Mouse (Mus musculus) liver, embryonic 12.5 days (tissue): ENCODE data around the gene Tbrg4. TPM values are rescaled to one million over a fixed set of nuclear protein-coding genes. Genes with fewer than 3 reads are reported as not detected.
A peak's percentile ranks its signal among the peaks of the same experiment; 100 is the strongest.

ENCODE experiments used
- ATAC-seq: fragments of 200-750 bp; cut with Nextera tagmentation; 2 replicates; pipeline ENCODE4 v1.8.0; 2017; ENCODE audit warnings: moderate number of reproducible peaks, mild to moderate bottlenecking, moderate library complexity
- H3K27ac ChIP-seq: fragments of 300-500 bp; sonication (generic); 2 replicates; pipeline ENCODE4 v1.5.1; 2016; ENCODE audit warnings: mild to moderate bottlenecking
- H3K27me3 ChIP-seq: fragments of 300-500 bp; sonication (generic); replicated peaks from 2 replicates; pipeline ENCODE4 v1.6.1; 2016; ENCODE audit warnings: mild to moderate bottlenecking, moderate library complexity
- H3K36me3 ChIP-seq: fragments of 300-500 bp; sonication (generic); 2 replicates; pipeline ENCODE4 v1.6.1; 2016; ENCODE audit warnings: mild to moderate bottlenecking, moderate library complexity
- H3K4me1 ChIP-seq: fragments of 300-500 bp; sonication (generic); 2 replicates; pipeline ENCODE4 v1.6.1; 2016
- H3K4me2 ChIP-seq: fragments of 300-500 bp; sonication (generic); 2 replicates; pipeline ENCODE4 v1.6.1; 2016; ENCODE audit warnings: mild to moderate bottlenecking, moderate library complexity
- H3K4me3 ChIP-seq: fragments of 300-500 bp; sonication (generic); 2 replicates; pipeline ENCODE4 v1.5.1; 2016; ENCODE audit warnings: mild to moderate bottlenecking, moderate library complexity
- H3K9ac ChIP-seq: fragments of 300-500 bp; sonication (generic); 2 replicates; pipeline ENCODE4 v1.6.1; 2016; ENCODE audit warnings: mild to moderate bottlenecking, moderate library complexity
- H3K9me3 ChIP-seq: fragments of 300-500 bp; sonication (generic); replicated peaks from 2 replicates; pipeline ENCODE4 v1.6.1; 2016; ENCODE audit warnings: mild to moderate bottlenecking, moderate library complexity
- WGBS: fragments of 180-500 bp; shearing (Covaris S2); methylation state at CpG from one replicate; pipeline ENCODE4 v1.1.7; 2016; ENCODE audit not compliant: insufficient replicate concordance; 5-methylcytosine and 5-hydroxymethylcytosine counted together
- polyA plus RNA-seq: library from polyadenylated mRNA; unstranded; fragments of >200 nt; fragmentation: Nextera tagmentation; extraction: Ambion mirVana; gene quantifications from 2 replicates; pipeline ENCODE4 v1.2.1, GENCODE M21; 2016

The Tbrg4 gene
- polyA plus RNA-seq, 1 experiment from 2014 or later, result 69.3 TPM

GRCm38 (mm10) chr11:6587249-6587940, 38.5 kb downstream of the Tbrg4 start:
- Histone ChIP-seq H3K4me1 (peaks cover 86% of the 10 kb centered on the region), H3K27me3 (no peaks in the 10 kb centered on the region), H3K36me3 (peaks cover 92% of the 10 kb centered on the region), H3K4me2 (no peak overlapping the region), H3K27ac (peak overlapping the region; percentile 79), H3K9ac (no peak overlapping the region), H3K9me3 (no peaks in the 10 kb centered on the region), H3K4me3 (no peak overlapping the region)
- no peak for ATAC-seq
- 80% methylated on average over 7 of the region's 7 CpGs for WGBS

DNA sequence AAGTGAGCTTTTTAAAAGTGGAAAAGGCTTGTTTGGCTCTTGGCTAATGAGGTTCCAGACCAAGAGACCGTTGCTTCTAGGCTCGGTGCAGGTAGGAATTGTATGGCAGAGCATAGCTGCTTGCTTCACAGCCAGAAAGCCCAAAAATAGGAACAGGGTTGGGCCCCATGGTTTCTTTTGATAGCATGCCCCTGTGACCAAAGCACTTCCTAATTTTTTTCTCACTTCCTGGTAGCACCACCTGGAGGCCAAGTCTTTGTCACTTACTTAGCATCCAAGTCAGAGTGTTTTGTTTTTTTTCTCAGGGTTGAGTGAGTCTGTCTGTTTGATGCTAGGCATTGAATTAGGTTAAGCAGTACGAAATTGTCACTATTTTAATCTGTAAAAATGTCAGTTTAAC, 39.2 kb downstream of the Tbrg4 start:
- Histone ChIP-seq H3K27me3 (no peaks in the 10 kb centered on the region), H3K36me3 (peaks cover 89% of the 10 kb centered on the region), H3K4me2 (peak overlapping the region; percentile 22), H3K27ac (peak overlapping the region; percentile 79), H3K4me1 (peaks cover 79% of the 10 kb centered on the region), H3K9ac (peak overlapping the region; percentile 32), H3K4me3 (no peak overlapping the region), H3K9me3 (no peaks in the 10 kb centered on the region)
- no peak for ATAC-seq
- WGBS, result 39% methylated on average over 3 of the region's 3 CpGs

- Histone ChIP-seq H3K27ac (peak overlapping the region; percentile 79), H3K9me3 (no peaks in the 10 kb centered on the region), H3K4me2 (no peak overlapping the region), H3K4me1 (peaks cover 70% of the 10 kb centered on the region), H3K36me3 (peaks cover 85% of the 10 kb centered on the region), H3K9ac (peak overlapping the region; percentile 32; the same call in 1 of the 2 replicates), H3K4me3 (no peak overlapping the region), H3K27me3 (no peaks in the 10 kb centered on the region)
- no peak for ATAC-seq
- WGBS, result 76% methylated on average over 8 of the region's 8 CpGs
Observed at GRCm38 (mm10) chr11:6585748-6586147, 40.1 kb downstream of the Tbrg4 start.

- Histone ChIP-seq H3K27ac (no peak overlapping the region), H3K9ac (no peak overlapping the region), H3K4me3 (no peak overlapping the region), H3K9me3 (no peaks in the 10 kb centered on the region), H3K27me3 (no peaks in the 10 kb centered on the region), H3K36me3 (peaks cover 73% of the 10 kb centered on the region), H3K4me1 (peaks cover 30% of the 10 kb centered on the region), H3K4me2 (no peak overlapping the region)
- no peak for ATAC-seq
- 92% methylated on average over 2 of the region's 2 CpGs for WGBS
Observed at GRCm38 (mm10) chr11:6581560-6581959, 44.3 kb downstream of the Tbrg4 start.

DNA sequence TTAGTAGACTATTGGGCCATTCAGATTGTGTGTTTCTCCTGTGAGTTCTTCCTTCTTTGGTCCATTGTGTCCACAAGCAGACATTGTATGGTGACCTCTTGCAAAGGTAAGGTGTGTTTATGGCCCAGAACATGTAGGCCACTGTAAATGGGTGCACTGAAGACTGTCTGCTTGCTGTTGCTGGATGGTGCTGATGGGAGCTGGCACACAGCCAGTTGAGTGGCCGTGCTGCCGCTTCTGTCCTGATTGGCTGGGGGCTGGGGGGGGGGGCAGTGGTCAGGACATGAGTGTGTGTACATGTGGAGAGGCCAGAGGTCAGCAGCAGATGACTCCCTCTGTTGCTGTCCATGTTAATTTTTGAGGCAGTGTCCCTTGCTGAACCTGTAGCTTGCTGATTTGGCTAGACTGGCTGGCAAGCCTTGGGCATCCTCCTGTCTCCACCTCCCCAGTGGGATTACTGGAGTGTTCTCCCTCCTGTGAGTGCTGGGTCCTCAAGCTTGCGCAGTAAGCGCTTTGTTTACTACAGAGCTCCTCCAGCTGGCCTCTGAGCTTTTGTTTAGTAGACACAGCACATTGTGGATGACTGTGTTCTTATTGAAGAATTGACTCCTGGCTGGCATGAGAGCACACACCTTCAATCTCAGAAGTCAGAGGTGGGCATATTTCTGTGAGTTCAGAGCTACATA, 45.7 kb downstream of the Tbrg4 start:
- H3K9ac ChIP-seq, result no peak overlapping the region
- peaks cover 74% of the 10 kb centered on the region for H3K36me3 ChIP-seq
- H3K4me1 ChIP-seq, result peaks cover 17% of the 10 kb centered on the region
- WGBS, result 87% methylated on average over 4 of the region's 4 CpGs
- H3K4me2 ChIP-seq, result no peak overlapping the region
- no peaks in the 10 kb centered on the region for H3K9me3 ChIP-seq
- no peak overlapping the region for H3K4me3 ChIP-seq
- no peak for ATAC-seq
- no peaks in the 10 kb centered on the region for H3K27me3 ChIP-seq
- H3K27ac ChIP-seq, result no peak overlapping the region

DNA sequence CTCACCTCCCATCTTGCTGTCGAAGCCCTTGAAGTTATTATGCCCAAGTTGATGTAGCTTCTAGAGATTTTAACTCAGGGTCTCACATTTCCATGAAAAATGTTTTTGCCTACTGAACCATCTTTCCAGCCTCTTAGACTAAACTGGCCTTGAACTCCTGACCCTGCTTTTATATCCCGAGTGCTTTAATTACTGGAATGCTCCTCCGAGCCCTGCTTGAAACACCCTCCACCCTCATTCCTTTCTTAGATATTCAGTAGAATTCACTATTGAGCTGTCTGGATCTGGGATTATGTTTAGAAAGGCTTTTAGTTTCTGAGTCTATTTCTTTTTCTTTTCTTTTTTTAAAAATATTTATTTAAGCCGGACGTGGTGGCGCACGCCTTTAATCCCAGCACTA, 46.5 kb downstream of the Tbrg4 start:
- H3K4me2 ChIP-seq, result no peak overlapping the region
- H3K4me1 ChIP-seq, result peaks cover 13% of the 10 kb centered on the region; the same call in 1 of the 2 replicates
- H3K9me3 ChIP-seq, result no peaks in the 10 kb centered on the region
- ATAC-seq, result no peak
- H3K27me3 ChIP-seq, result no peaks in the 10 kb centered on the region
- H3K4me3 ChIP-seq, result no peak overlapping the region
- no peak overlapping the region for H3K9ac ChIP-seq
- no peak overlapping the region for H3K27ac ChIP-seq
- peaks cover 69% of the 10 kb centered on the region for H3K36me3 ChIP-seq
- WGBS, result 94% methylated on average over 7 of the region's 7 CpGs

GRCm38 (mm10) chr11:6576151-6576550, 49.7 kb downstream of the Tbrg4 start:
- Histone ChIP-seq H3K27me3 (no peaks in the 10 kb centered on the region), H3K4me1 (no peaks in the 10 kb centered on the region), H3K9ac (no peak overlapping the region), H3K9me3 (no peaks in the 10 kb centered on the region), H3K4me3 (no peak overlapping the region), H3K4me2 (no peak overlapping the region), H3K27ac (no peak overlapping the region), H3K36me3 (peaks cover 69% of the 10 kb centered on the region)
- ATAC-seq, result no peak
- 65% methylated on average over 3 of the region's 3 CpGs for WGBS

DNA sequence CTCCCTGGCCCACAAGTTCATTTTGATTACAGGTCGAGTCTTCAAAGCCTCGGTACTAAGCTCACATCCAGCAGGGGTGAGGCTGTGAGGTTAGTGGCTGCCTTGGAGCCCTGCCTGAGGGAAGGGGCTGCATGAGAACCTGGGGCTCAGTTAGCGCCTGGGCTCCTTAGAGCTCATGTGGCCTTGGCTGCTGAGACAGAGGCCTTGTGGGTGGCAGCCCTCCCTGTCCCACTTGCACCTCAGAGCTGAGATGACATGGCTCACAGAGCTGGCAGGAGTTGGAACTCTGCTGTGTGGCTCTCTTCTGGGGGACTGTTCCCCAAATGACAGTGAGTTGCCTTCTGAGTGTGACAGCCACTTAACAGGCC, 56.5 kb downstream of the Tbrg4 start:
- Histone ChIP-seq H3K9me3 (no peaks in the 10 kb centered on the region), H3K4me1 (peaks cover 44% of the 10 kb centered on the region), H3K27ac (peak overlapping the region; percentile 68), H3K4me3 (no peak overlapping the region), H3K27me3 (no peaks in the 10 kb centered on the region), H3K4me2 (no peak overlapping the region), H3K9ac (no peak overlapping the region), H3K36me3 (peaks cover 73% of the 10 kb centered on the region)
- 45% methylated on average over 3 of the region's 3 CpGs for WGBS
- ATAC-seq, result no peak

GRCm38 (mm10) chr11:6568584-6569409, 57.1 kb downstream of the Tbrg4 start:
- H3K27ac ChIP-seq, result peak overlapping the region; percentile 68
- peak overlapping the region; percentile 3; the same call in 1 of the 2 replicates for H3K9ac ChIP-seq
- no peaks in the 10 kb centered on the region for H3K27me3 ChIP-seq
- peaks cover 76% of the 10 kb centered on the region for H3K36me3 ChIP-seq
- peak; percentile 20; the same call in 1 of the 2 replicates for ATAC-seq
- H3K9me3 ChIP-seq, result no peaks in the 10 kb centered on the region
- peaks cover 44% of the 10 kb centered on the region for H3K4me1 ChIP-seq
- H3K4me3 ChIP-seq, result no peak overlapping the region
- WGBS, result 53% methylated on average over 11 of the region's 11 CpGs
- peak overlapping the region; percentile 26; the same call in 1 of the 2 replicates for H3K4me2 ChIP-seq

DNA sequence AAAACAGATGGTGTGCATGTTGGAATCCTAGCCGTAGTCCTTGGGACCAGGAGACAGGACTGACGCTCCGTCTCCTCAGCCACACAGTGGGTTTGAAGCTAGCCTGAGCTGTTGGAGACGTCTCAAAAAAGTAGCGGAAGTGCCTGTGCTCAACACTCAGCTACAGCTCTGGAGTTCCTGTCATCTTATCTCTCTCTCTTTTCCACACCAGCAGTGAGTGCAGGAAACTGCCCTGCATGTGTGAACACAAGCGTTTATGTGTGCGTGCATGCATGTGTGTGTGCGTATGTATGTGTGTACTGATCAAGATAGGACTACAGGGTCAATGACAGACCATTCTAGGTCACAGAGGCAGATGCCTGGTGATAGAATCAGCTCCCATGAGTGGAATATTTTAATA, 57.9 kb downstream of the Tbrg4 start:
- peaks cover 48% of the 10 kb centered on the region for H3K4me1 ChIP-seq
- no peak overlapping the region for H3K9ac ChIP-seq
- no peaks in the 10 kb centered on the region for H3K27me3 ChIP-seq
- WGBS, result 38% methylated on average over 8 of the region's 8 CpGs
- H3K27ac ChIP-seq, result peak overlapping the region; percentile 68
- no peaks in the 10 kb centered on the region for H3K9me3 ChIP-seq
- ATAC-seq, result peak; percentile 62
- H3K4me3 ChIP-seq, result no peak overlapping the region
- peak overlapping the region; percentile 13 for H3K4me2 ChIP-seq
- H3K36me3 ChIP-seq, result peaks cover 76% of the 10 kb centered on the region

- Histone ChIP-seq H3K9ac (no peak overlapping the region), H3K27ac (no peak overlapping the region), H3K36me3 (peaks cover 69% of the 10 kb centered on the region), H3K9me3 (no peaks in the 10 kb centered on the region), H3K4me3 (no peak overlapping the region), H3K27me3 (no peaks in the 10 kb centered on the region), H3K4me2 (no peak overlapping the region), H3K4me1 (peaks cover 60% of the 10 kb centered on the region)
- no peak for ATAC-seq
- 48% methylated on average over 4 of the region's 4 CpGs for WGBS
Observed at GRCm38 (mm10) chr11:6566496-6566895, 59.4 kb downstream of the Tbrg4 start.
